Mouse (Mus musculus) megakaryocyte-erythroid progenitor cell, adult 5 weeks (primary cell): ENCODE measurements around the gene Hfe. TPM values are rescaled to one million over a fixed set of nuclear protein-coding genes. Genes with fewer than 3 reads are reported as not detected.

Experiments used
- polyA plus RNA-seq: library from polyadenylated mRNA; stranded (reverse); fragments of >175 nt; gene quantifications from 2 replicates; pipeline ENCODE4 v1.2.3, GENCODE M21; 2012

Gene Hfe
- polyA plus RNA-seq, result 8.0 and 15.2 TPM in 2 replicates

DNA sequence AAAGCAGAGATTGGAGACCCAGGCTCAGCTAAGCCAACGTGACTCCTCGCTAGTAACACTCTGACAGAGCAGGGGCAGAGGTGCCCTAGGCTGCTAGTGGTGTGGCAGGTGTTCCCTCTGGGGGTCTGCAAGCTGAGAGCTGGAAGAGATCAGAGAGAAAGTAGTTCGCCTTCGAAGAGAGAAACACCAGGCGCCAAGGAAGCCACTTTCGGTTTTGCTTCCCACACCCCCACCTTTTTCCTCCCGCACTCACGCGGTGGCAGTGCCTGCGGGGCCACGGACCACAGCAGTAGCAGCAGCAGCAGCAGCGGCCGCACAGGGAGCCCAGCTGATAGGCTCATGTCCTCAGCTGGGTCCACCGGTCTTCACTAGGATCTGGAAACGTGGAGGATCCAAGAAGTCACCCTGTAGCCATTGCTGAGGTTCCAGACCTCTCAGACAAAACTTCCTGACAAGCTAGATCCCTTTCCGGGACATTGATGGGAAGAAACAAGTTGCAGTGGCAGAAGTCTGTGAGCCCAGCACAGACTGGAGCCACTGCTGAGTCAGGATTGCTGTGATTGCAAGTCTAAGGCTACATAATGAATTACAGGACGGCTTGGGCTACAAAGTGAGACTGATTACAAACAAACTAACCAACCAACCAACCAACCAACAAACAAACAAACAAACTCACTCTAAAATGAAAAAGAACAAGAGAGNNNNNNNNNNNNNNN lies at the start of gene Hfe:
TSS of gene Hfe (minus strand) at position 481 of the 716 bp plus-strand sequence.

GRCm38 (mm10) chr13:23756790-23757189 lies 46.1 kb upstream of the Hfe start, which contains the start of gene Hist1h4b:
TSS of gene Hist1h4b (plus strand) at chr13:23757013.

GRCm38 (mm10) chr13:23752067-23752741 lies 41.5 kb upstream of the Hfe start, which contains the start of gene Hist1h3b:
TSS of gene Hist1h3b (plus strand) at chr13:23752267.

DNA sequence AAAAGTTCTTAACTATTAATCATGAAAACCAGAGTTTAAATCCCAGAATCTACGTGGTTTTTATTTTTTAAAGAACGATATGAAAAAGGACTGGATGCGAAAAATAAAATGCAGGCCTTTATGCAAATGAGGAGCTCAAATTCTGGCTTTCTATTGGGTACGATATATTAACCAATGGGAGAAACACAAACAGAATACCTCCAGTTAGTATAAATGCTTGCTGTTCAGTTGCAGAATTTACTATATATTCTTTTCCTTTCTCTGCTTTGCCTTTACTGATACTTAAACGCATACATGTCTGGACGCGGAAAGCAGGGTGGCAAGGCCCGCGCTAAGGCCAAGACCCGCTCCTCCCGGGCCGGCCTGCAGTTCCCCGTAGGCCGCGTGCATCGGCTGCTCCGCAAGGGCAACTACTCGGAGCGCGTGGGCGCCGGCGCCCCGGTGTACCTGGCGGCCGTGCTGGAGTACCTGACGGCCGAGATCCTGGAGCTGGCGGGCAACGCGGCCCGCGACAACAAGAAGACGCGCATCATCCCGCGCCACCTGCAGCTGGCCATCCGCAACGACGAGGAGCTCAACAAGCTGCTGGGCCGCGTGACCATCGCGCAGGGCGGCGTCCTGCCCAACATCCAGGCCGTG lies 40.3 kb upstream of the Hfe start, which contains the start of gene Hist1h2ab:
TSS of gene Hist1h2ab (plus strand) at position 288 of the 639 bp plus-strand sequence.

DNA sequence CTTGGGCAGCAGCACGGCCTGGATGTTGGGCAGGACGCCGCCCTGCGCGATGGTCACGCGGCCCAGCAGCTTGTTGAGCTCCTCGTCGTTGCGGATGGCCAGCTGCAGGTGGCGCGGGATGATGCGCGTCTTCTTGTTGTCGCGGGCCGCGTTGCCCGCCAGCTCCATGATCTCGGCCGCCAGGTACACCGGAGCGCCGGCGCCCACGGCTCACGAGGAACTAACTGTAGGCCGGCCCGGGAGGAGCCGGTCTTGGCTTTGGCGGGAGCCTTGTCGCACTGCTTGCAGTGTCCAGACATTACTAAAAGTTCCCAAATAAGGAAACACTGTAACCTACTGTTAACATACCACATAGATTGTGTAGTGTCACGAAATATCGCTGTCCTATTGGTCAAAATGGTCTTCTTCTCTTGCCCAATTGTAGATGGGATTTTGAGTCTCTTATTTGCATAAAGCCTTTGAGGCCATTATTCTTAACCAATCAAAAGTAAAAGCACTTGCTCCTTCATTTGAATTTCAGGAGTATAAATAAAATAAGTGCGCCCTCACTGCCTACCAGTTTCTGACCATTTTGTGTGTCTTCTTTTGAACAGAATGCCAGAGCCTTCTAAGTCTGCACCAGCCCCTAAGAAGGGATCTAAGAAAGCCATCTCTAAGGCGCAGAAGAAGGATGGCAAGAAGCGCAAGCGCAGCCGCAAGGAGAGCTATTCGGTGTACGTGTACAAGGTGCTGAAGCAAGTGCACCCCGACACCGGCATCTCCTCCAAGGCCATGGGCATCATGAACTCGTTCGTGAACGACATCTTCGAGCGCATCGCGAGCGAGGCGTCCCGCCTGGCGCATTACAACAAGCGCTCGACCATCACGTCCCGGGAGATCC lies 35.8 kb upstream of the Hfe start, which contains the start of gene Hist1h2bb:
TSS of gene Hist1h2bb (plus strand) at position 534 of the 880 bp plus-strand sequence.

DNA sequence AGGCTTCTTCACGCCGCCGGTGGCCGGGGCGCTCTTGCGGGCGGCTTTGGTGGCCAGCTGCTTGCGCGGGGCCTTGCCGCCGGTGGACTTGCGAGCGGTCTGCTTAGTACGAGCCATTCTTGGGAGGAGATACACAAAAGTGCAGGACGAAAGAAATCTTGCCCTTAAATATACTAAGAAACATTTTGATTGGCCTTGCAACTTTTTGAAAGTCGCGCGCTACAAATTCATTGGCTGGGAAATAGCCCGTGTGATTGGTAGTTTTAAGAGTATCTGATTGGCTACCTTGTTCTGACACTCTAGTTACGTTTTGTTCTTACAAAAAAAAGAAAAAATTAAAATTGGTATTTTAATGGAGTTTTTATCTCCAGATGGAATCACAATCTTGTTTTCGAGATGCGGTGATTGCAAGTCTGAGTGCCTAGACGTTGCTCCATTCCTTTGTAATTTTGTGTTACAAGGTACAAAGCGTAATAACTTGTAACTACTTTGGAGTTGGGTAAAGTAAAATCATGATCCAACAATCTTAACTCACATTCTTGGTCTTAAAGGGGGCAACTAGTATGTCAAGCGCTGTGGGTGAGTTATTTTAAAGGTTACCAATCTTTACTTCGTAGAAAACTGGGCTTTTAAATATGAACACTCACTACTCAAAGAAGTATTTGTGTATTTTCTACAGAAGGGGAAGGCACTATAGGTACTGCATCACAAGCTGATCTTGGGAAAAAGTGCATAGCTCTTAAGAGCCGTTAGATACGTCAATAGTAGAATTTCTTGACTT lies 34.9 kb upstream of the Hfe start, which contains the start of gene Hist1h3c:
TSS of gene Hist1h3c (minus strand) at position 222 of the 781 bp plus-strand sequence.

GRCm38 (mm10) chr13:23738677-23739068 lies 28.0 kb upstream of the Hfe start, which contains the start of gene Hist1h1c:
TSS of gene Hist1h1c (plus strand) at chr13:23738808.

GRCm38 (mm10) chr13:23698300-23698693 lies 12.4 kb downstream of the Hfe start, which contains the start of gene Hist1h4c:
TSS of gene Hist1h4c (minus strand) at chr13:23698454.

DNA sequence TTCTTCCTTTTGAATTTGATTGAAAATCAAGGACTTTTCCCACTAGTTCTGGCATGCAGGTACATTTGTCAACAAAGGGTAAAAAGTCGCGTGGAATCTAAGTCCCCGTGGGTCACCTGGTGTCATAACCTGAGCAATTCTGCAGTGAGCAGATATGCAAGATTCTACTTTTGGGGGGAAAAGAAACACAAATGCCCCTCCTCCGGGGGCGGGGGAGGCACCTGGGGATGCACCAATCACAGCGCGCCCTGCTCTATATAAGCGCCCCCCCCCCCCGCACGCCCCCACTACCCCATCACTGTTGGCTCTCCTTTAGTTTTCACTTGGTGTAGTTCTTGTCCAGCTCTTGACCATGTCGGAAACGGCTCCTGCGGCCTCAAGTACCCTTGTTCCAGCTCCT lies 15.1 kb downstream of the Hfe start, which contains the start of gene Hist1h1t:
TSS of gene Hist1h1t (plus strand) at position 301 of the 400 bp plus-strand sequence.

GRCm38 (mm10) chr13:23683755-23684281 lies 26.8 kb downstream of the Hfe start, which contains the start of the genes Hist1h2ac and Hist1h2bc:
TSS of gene Hist1h2ac (minus strand) at chr13:23683948.
TSS of gene Hist1h2bc (plus strand) at chr13:23684199.

Other genes with a start within 250 kb of the Hfe start
- gene Btn1a1, start 245.0 kb downstream of the Hfe start, polyA plus RNA-seq, result not detected in 2 replicates
- gene Btn2a2, start 222.0 kb downstream of the Hfe start, polyA plus RNA-seq, result not detected in 2 replicates
- 33.5 and 38.6 TPM in 2 replicates for gene Hist1h4h, start 179.8 kb downstream of the Hfe start, polyA plus RNA-seq
- gene Hist1h2af, start 176.9 kb downstream of the Hfe start, polyA plus RNA-seq, result 81.4 and 86.9 TPM in 2 replicates
- gene Hist1h3g, start 175.4 kb downstream of the Hfe start, polyA plus RNA-seq, result 19.0 and 22.6 TPM in 2 replicates
- 2.5 and 3.3 TPM in 2 replicates for gene Hist1h2bh, start 167.5 kb downstream of the Hfe start, polyA plus RNA-seq
- 5.5 and 6.8 TPM in 2 replicates for gene Hist1h3f, start 166.8 kb downstream of the Hfe start, polyA plus RNA-seq
- gene Hist1h4f, start 159.2 kb downstream of the Hfe start, polyA plus RNA-seq, result 13.2 and 18.3 TPM in 2 replicates
- 0.77 and 1.7 TPM in 2 replicates for gene Hist1h1d, start 157.6 kb downstream of the Hfe start, polyA plus RNA-seq
- gene Hist1h3e, start 148.5 kb downstream of the Hfe start, polyA plus RNA-seq, result 18.9 and 21.1 TPM in 2 replicates
- gene Hist1h2ae, start 139.6 kb downstream of the Hfe start, polyA plus RNA-seq, result 16.2 and 16.7 TPM in 2 replicates
- 46.4 and 66.4 TPM in 2 replicates for gene Hist1h2bg, start 139.5 kb downstream of the Hfe start, polyA plus RNA-seq
- gene Hist1h2bf, start 136.7 kb downstream of the Hfe start, polyA plus RNA-seq, result 3.1 and 11.2 TPM in 2 replicates
- 5.5 and 5.7 TPM in 2 replicates for gene Hist1h2ad, start 136.5 kb downstream of the Hfe start, polyA plus RNA-seq
- 6.4 and 7.1 TPM in 2 replicates for gene Hist1h3d, start 135.1 kb downstream of the Hfe start, polyA plus RNA-seq
- gene Hist1h4d, start 129.3 kb downstream of the Hfe start, polyA plus RNA-seq, result 9.9 and 17.2 TPM in 2 replicates
- gene Hist1h2be, start 89.7 kb downstream of the Hfe start, polyA plus RNA-seq, result 0.79 and 1.1 TPM in 2 replicates
- 9.0 and 14.7 TPM in 2 replicates for gene Hist1h1e, start 88.3 kb downstream of the Hfe start, polyA plus RNA-seq
- 7.2 TPM in 2 replicates for gene Hist1h2ac, start 26.9 kb downstream of the Hfe start, polyA plus RNA-seq
- 66.3 and 70.6 TPM in 2 replicates for gene Hist1h2bc, start 26.7 kb downstream of the Hfe start, polyA plus RNA-seq
- 0.27 TPM in 1 of 2 replicates, not detected in the other for gene Hist1h1t, start 15.0 kb downstream of the Hfe start, polyA plus RNA-seq
- gene Hist1h4c, start 12.4 kb downstream of the Hfe start, polyA plus RNA-seq, result 4.5 and 10.6 TPM in 2 replicates
- gene Hist1h1c, start 28.0 kb upstream of the Hfe start, polyA plus RNA-seq, result 100 and 116 TPM in 2 replicates
- 20.1 and 23.0 TPM in 2 replicates for gene Hist1h3c, start 34.7 kb upstream of the Hfe start, polyA plus RNA-seq
- gene Hist1h2bb, start 35.9 kb upstream of the Hfe start, polyA plus RNA-seq, result 11.2 and 22.3 TPM in 2 replicates
- 17.6 and 35.4 TPM in 2 replicates for gene Hist1h2ab, start 40.3 kb upstream of the Hfe start, polyA plus RNA-seq
- gene Hist1h3b, start 41.4 kb upstream of the Hfe start, polyA plus RNA-seq, result 9.2 and 14.4 TPM in 2 replicates
- 13.8 and 16.1 TPM in 2 replicates for gene Hist1h4b, start 46.2 kb upstream of the Hfe start, polyA plus RNA-seq
- gene Hist1h4a, start 50.4 kb upstream of the Hfe start, polyA plus RNA-seq, result 16.8 and 23.1 TPM in 2 replicates
- 21.7 and 27.6 TPM in 2 replicates for gene Hist1h3a, start 51.5 kb upstream of the Hfe start, polyA plus RNA-seq
- gene Hist1h1a, start 52.8 kb upstream of the Hfe start, polyA plus RNA-seq, result 1.2 and 3.7 TPM in 2 replicates
- gene Trim38, start 59.1 kb upstream of the Hfe start, polyA plus RNA-seq, result 0.08 TPM in 1 of 2 replicates, not detected in the other
- gene Slc17a2, start 96.1 kb upstream of the Hfe start, polyA plus RNA-seq, result not detected in 2 replicates
- not detected in 2 replicates for gene Slc17a3, start 128.6 kb upstream of the Hfe start, polyA plus RNA-seq
- not detected in 2 replicates for gene Slc17a1, start 156.9 kb upstream of the Hfe start, polyA plus RNA-seq
- gene Slc17a4, start 204.2 kb upstream of the Hfe start, polyA plus RNA-seq, result 0.01 TPM in 1 of 2 replicates, not detected in the other
- gene Hist1h2ba, start 223.3 kb upstream of the Hfe start, polyA plus RNA-seq, result not detected in 2 replicates
- gene Hist1h2aa, start 223.6 kb upstream of the Hfe start, polyA plus RNA-seq, result not detected in 2 replicates